Mouse (Mus musculus): ENCODE measurements at regions not wholly inside any gene's neighbourhood (a gene's known extent, or its start where the extent isn't known, plus 50 kb on each side); places are given as distances from the start of the nearest gene placed in this dataset.
"Not testable (repeated sequence)": the region's sequence is repeated elsewhere in the genome, so short reads cannot be mapped to it uniquely, and the experiment has no call there.

- DNase-seq, result no peak
Observed at GRCm38 (mm10) chr14:83861736-83862135, 581.6 kb upstream of the Pcdh17 start.

- no peak for DNase-seq
Observed at GRCm38 (mm10) chr14:83862653-83863052, 580.7 kb upstream of the Pcdh17 start.

GRCm38 (mm10) chr14:83886393-83886792 lies 557.0 kb upstream of the Pcdh17 start:
- DNase-seq, result no peak

- not testable (repeated sequence) for DNase-seq
Observed at GRCm38 (mm10) chr14:83900711-83901110, 542.7 kb upstream of the Pcdh17 start.

GRCm38 (mm10) chr14:83943101-83943500 lies 500.3 kb upstream of the Pcdh17 start:
- no peak for DNase-seq

- no peak for DNase-seq
Observed at GRCm38 (mm10) chr14:83944176-83944575, 499.2 kb upstream of the Pcdh17 start.

- no peak for DNase-seq
Observed at GRCm38 (mm10) chr14:83949696-83950095, 493.7 kb upstream of the Pcdh17 start.

GRCm38 (mm10) chr14:83959111-83959510 lies 484.3 kb upstream of the Pcdh17 start:
- DNase-seq, result peak; percentile 5

- no peak for DNase-seq
Observed at GRCm38 (mm10) chr14:83983566-83983965, 459.8 kb upstream of the Pcdh17 start.

Measured in right cerebral cortex, adult 18-20 months (tissue).